Mouse (Mus musculus) bone marrow macrophage, adult 2 months (primary cell): ENCODE measurements around the gene Oprm1.

ENCODE experiments used
- CTCF ChIP-seq: IDR thresholded peaks from 2 replicates; pipeline ENCODE4 v1.5.1; 2012; ENCODE audit warnings: low read depth, mild to moderate bottlenecking, low read length, moderate library complexity
- POLR2A ChIP-seq: IDR thresholded peaks from 2 replicates; pipeline ENCODE4 v1.6.1; 2012; ENCODE audit warnings: mild to moderate bottlenecking, low read depth, low read length, borderline replicate concordance

DNA sequence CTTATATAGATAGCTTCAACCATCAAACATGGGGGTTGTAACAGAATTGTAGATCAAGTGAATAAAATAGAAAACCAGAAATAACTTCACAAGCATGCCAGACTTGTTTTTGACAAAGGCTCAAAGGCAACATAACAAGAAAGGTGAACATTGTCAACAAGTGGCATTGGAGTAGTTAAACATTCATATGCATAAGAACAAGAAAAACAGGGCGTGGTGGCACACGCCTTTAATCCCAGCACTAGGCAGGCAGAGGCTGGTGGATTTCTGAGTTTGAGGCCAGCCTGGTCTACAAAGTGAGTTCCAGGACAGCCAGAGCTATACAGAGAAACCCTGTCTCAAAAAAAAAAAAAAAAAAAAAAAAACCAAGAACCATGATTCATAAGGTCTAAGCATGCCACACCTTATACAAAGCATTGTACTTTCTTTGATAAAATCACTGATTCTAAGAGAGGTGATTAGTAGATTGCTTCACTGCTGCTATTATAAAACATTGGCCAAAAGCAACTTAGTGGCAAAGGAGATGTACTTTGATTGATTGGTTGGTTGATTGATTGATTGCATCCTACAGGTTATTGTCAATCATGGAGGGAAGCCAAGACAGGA, 120.1 kb downstream of the Oprm1 start:
- TF ChIP-seq CTCF (no peak), POLR2A (no peak)
